Mouse (Mus musculus) MEL (cell line): ENCODE results near the gene Krt18.

Experiments used
- CTCF ChIP-seq, 3 experiments: IDR thresholded peaks in 2 of 3; conservative IDR thresholded peaks in 1 of 3; 2 replicates each; pipeline ENCODE4 v1.5.1; 2011 to 2012; ENCODE audit warnings: low read length in 3 of 3, low read depth in 2 of 3, mild to moderate bottlenecking in 2 of 3, improper control_type of control experiment in 1 of 3, inconsistent platforms in 1 of 3, mixed read lengths in 1 of 3, moderate library complexity in 1 of 3; ENCODE audit not compliant: control insufficient read depth in 1 of 3, insufficient read depth in 1 of 3, poor library complexity in 1 of 3, severe bottlenecking in 1 of 3
- EP300 ChIP-seq, 2 experiments: IDR thresholded peaks; 2 replicates each; pipeline ENCODE4 v1.6.1; 2011; ENCODE audit warnings: improper control_type of control experiment in 2 of 2, low read length in 2 of 2, low read depth in 1 of 2, mild to moderate bottlenecking in 1 of 2

DNA sequence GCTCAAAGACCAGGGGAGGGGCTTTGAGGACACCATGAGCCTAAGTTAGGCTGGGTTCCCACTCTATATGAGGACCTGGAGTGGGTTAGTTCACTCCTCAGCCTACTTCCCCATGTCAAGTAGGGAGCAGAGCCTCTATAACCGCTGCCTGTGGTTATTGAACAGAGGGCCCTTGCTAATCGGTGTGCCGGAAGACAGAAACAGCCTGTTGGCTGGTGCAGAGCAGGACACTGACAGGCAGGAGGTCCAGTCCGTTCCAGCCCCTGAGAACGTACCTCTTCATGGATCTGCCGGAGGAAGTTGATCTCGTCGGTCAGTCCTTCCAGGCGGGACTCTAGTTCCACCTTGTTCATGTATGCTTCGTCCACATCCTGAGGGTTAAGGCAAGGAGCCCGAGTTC, 28.8 kb upstream of the Krt18 start:
- TF ChIP-seq EP300 (IDR thresholded peaks at IDR 0.05; ENCODE audit: low read depth in 1 of 2, low read length in 2 of 2) = peak in 1 of 2 experiments; percentile 21; a peak in 2 of 4 replicates
- no peak for TF ChIP-seq CTCF (IDR thresholded peaks at IDR 0.05 in 2 of 3, conservative IDR thresholded peaks at IDR 0.05 in 1 of 3; ENCODE audit: control insufficient read depth in 1 of 3, insufficient read depth in 1 of 3, low read depth in 2 of 3, low read length in 3 of 3, poor library complexity in 1 of 3, severe bottlenecking in 1 of 3)
